Mouse (Mus musculus): ENCODE measurements around the gene Tigd4.
A peak's percentile ranks its signal among the peaks of the same experiment; 100 is the strongest.

Gene Tigd4

DNA sequence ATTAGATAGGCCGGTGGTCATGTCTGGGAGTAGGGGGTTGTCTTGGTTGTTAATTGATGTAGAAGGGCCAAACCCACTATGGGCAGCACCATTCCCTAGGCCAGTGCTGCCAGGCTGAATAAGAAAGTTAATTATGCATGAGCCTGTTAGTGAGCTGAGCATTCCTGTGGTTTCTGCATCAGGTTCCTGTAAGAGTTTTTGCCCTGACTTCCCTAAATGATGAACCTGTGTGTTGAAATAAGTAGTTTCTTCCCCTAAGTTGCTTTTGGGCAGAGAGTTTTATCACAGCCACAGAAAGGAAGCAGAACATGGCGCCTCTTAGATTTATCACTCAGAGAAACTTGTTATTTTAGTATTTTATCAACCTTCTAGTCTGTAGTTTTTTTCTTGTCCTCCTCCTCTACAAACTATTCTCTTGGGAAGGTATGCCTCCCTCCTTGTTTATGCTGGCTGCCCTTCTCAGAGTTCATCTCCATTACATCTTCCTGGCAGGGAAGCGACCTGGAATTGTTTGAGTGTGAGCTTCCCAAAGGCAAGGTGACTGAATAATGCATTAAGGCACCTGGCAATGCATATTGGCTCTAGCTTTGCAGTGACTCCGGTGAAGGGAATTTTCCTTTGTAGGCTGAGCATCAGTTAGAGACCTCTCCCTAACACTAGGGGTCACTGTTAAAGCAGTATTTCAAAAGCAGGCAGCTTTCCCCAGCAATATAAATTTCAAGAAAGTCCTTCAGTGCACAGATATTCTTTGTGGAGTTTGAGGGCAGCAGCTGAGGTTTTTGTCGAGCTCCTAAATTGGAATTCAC, 21.9 kb downstream of the Tigd4 start:
- DNase-seq: peak in 1 of 2 experiments; percentile 34

DNA sequence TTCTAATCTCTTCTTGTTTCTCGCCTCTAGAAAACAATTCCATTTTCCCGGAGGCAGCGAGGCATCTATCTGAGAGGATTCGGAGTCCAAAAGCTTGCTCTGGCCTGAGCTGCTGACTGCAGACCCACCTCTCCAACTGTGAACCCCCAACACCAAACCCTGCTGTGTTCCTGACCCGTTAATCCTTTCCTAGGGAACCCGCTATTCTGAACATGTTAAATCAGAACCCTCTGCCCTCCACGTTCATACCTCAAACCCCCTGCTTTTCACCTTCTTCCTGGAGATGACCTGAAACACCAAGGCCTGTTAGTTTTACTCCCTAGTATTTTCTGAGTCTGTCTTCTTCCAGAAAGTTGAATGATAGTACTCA, 22.5 kb downstream of the Tigd4 start:
- DNase-seq: no peak

DNA sequence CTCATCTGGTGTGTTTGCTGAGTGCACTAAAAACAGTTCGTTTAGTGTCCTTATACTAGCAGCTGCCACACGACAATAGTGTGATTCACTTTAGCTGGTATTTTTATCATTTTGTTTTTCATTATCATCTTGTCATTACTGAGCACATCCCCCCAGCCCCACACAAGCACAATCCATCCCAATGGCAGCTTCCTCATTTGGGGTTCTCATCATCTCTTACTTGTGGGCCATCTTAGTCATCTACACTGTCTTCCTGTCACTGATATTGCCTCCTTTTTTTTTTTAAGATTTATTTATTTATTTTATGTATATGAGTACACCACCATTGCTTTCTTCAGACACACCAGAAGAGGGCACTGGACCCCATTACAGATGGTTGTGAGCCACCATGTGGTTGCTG, 25.3 kb downstream of the Tigd4 start:
- DNase-seq: no peak

DNA sequence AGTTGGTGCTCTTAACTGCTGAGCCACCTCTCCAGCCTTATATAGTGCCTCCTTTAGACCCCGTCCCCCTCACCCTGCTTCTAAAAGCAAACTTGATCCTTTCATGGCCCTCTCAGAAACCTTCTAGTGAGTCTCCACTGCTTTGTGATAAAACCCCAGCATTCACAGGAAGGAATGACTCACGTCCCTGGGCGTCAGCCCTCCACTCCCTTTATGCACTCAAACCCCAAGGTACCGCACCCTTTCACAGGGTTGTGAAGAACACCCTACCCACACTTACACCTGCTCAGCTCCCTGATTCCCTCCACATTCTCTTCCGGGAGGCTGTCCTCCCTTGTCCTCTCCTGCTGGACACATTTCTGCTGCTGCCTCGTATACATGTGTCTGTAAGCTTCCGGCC, 25.7 kb downstream of the Tigd4 start:
- DNase-seq: no peak

DNA sequence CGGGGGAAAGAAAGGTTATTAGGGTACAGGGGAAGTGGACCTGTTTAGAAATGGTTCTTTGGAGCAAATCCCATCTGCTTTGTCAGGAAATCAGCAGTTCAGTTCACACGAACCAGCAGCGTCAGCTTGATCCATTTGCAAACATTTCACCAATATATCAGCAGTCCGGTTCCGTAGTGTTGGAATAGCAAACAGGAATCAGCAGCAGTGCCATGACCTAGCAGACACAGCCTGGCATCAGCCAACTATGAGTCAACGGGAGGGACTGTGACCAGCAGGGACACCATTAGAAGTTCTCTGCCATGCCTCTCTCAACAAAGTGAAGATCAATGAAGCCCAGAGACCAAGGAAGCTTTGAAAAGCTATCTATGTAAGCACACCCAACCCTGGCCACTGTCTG, 26.4 kb downstream of the Tigd4 start:
- DNase-seq: no peak

DNA sequence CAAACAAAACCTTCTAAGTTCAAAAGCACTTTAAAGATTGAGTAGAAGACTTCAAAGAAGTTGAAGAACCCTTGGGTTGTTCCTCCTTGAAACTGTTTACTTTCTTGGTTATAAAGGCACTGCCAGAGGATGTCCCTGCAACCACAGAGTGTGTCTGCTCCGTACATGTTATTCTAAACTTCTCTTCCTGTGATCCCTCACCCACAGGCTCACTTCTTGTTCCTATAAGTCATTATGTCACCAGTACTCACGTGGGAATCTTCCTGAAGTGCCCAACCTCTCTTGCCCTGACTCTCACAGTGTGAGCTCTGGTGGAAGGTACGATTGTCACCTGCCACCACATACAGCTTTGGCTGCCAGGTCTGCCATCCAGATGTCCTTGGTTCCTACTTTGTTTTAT, 28.7 kb downstream of the Tigd4 start:
- DNase-seq: peak in 1 of 2 experiments; percentile 37

DNA sequence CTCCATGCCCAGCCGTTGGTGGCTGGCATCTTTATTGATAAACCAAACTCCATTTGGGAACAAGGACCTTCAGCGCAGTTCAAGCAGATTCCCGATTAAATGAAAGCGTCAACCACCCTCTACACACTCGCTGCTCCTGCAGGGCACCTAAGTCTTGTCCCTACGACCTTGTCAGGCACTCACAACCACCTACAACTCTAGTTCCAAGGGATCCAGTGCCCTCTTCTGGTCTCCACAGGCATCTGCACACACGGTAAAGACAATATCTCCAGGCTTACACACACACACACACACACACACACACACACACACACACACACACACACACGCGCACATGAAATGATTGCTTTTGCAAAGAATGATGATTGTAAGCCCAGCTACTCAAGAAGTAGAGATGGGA, 38.2 kb downstream of the Tigd4 start:
- DNase-seq: no peak

DNA sequence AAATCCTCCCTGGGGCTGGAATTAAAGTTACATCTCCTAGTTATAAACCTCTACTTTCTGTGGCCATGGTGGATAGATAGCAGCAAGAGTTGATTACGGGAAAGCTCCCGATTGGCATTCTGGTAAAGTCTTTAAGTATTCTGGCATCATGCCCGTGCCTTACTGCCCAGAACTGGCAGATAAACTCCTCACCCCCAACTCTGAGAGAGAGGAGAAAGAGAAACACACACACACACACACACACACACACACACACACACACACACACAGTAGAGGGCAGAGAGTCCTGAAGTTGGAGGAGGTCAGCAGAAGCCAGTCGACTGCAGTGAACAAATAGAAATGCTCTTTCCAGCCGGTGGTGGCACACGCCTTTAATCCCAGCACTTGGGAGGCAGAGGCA, 43.7 kb downstream of the Tigd4 start:
- DNase-seq: no peak

DNA sequence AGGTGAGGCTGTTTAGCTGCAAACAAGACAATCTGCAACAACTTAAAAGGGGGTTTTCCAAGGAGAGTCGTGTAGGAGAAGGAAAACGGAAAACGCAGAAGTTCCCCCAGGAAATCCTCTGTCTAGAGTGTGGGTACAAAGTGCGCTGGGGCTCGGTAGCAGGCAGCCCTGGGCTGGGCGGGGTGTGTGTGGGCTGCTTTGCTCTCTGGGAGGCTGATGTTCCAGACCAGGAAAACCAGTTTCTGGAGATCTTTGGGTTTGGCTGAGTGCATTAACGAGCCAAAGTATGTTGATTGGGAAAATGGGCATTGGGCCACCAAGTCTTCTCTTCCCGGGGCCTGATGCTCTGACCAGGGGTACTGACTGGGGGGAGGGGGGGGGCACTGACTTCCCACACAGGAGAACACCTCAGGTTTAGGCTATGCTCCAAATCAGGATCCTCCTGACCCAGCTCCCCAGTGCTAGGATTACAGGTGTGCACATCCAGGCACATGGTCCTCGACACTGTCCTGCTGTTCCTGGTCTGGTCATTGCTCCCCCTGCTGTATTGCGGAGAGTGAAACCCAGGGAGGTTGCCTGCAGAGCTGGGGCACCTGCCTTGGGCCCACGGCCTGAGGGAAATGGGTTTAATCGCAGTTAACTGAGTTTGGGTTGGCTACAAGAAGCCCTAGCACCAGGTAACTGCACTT, 44.7 kb downstream of the Tigd4 start:
- no peak for DNase-seq

DNA sequence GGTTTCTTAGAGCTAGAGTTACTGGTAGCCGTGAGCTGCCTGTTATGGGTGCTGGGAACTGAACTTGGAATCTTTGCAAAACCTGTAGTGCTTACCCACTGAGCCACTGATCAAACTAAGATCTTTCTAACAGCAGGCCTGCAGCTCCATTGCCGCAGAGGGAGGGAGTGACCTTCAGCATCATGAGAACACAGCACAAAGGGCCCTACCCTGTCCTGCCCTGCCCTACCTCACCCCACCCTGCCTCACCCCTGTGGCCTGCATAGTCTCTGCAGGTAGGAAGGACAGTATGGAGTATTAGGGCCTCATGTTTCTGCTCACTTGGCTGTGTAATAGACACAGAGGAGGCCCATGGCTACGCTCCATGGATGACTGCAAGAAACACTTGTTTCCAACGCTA, 45.5 kb downstream of the Tigd4 start:
- DNase-seq: no peak

DNA sequence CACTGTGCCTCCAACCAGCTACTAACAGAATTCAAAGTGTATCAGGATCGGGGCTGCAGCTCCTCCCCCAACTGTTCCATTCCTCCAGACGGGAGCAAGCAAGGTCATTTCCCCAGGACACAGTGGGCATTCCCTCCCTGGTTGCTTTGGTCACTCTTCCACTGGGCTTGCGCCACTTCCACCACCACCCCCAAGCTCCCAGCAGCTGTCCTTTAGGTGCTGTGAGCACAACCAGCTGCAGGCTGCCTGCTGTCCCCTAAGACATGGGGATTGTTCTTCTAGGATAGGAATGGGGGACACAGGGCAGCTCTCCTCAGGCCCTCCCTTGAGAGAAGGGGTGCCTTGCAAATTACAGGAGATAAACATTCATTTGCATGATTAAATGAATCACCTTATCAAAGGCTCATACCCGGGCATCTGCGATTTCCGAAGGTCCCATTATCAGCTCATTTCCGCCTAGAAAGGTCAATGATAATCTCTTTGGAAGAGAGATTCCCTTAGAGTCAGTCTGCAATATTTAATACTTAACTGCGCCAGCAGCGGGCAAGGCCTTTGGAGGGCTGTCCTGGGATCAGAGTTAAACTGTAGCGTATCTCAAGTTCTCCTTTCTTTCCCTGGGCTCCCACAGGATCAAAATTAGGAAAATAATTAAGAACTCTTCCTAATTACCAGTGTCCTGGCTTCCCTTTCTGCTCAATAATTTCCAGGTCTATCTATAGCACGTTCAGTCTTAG, 46.6 kb downstream of the Tigd4 start:
- DNase-seq: peak; percentile 38 to 70

DNA sequence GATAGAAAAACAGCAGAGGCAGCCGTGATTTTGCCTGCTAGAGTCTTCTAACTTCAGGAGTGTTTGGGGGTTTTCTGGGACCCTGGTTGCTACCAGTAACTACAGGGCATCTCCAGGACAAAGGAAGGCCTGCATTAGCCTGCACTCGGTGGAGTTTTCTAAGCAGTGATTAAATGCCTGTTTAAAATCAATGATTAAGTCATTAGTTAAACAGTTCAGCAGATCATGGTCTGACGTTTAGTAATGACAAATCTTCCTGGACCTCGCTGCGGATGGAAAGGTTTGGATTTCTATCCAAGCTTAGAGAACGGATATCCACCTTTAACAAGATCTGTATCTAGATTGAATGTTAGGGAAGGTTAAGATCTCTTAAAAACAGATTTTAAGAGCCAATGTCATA, 47.2 kb downstream of the Tigd4 start:
- DNase-seq: no peak

DNA sequence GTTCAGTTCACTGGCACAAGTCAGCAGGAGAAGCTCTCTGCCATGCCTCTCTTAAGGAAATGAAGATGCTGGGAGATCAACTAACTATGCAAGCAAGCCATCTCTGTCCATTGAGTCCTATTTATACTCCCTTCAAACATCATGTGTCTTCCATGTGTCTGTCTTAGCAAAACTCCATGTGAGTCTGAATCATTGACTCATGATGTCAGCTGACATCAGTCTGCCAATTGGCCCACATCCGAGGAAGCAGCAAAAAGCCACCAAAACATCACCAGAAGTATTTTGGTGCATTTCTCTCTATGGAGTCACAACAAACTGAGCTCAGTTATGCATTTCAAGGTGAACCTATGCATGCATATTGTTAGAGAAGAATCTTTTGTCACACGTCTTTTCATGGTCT, 48.0 kb downstream of the Tigd4 start:
- no peak for DNase-seq

DNA sequence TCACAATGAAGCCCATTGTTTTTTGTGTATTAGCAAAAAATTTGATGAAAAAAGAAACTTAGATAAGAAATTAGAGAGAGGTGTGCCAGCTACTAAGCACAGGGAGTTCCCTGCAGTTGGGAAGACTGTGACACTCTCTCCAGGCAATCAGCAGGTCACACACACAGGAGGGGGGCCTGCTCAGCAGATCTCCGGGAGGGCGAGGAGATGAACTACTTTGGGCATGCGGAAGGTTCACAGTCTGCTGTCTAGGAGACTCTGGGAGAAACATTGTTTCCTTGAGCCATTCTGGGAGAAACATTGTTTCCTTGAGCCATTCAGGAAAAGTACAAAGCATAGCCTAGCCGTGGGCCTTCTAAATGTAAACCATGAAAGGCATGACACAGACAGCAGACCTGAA, 49.6 kb downstream of the Tigd4 start:
- DNase-seq: no peak

DNA sequence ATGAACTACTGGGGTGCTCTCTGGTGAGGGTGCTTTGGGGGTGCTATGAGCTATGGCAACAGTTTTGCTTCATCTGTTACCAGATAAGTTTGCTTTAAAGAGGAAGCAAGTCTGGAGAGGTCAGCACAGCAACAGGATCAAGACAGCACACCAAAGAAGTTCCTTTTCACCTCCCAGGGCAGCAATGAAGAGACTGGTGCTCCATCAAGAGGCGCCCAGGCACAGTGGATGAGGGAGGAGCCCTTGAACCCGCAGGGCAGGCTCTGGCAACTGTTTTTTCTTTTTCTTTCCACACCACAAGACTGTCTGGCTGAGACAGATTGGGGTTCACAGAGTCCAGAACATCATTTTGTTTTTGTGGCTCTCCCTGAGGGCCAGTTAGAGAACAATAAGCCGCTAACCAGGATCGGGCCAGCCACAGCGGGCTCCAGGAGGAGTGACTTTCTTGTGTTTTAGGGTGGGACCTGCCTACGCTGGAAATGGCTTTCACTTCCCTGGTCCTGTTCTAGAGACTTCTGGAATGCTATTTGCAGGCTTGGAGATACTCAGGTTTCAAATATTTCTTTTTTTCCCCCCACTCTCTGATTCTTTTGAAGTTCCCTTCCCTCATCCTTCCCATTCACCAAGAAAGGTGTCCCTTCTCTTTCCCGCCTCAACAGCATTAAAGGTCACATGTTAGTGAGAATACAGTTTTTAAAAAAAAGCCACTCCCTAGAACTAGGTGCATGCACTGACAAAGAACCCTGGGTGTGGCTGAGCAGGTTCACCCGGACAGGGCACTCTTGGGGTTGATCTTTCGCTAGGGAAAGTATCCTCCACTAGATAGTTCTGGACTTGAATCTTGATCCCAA, 52.0 kb downstream of the Tigd4 start:
- DNase-seq: no peak

DNA sequence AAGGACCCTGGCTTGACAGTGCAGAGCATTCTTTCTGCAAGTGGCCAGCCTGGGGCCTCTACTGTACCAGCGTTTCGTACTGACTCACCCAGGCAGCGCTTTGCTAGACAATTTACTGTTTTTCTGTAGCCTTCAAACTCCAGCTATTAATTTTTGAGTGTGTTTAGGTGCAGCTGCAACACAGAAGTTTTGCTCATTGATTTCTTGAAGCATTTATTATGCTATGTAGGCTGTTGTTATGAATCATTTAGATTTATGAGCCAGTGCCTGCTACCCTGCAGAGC, 52.6 kb downstream of the Tigd4 start:
- no peak for DNase-seq

DNA sequence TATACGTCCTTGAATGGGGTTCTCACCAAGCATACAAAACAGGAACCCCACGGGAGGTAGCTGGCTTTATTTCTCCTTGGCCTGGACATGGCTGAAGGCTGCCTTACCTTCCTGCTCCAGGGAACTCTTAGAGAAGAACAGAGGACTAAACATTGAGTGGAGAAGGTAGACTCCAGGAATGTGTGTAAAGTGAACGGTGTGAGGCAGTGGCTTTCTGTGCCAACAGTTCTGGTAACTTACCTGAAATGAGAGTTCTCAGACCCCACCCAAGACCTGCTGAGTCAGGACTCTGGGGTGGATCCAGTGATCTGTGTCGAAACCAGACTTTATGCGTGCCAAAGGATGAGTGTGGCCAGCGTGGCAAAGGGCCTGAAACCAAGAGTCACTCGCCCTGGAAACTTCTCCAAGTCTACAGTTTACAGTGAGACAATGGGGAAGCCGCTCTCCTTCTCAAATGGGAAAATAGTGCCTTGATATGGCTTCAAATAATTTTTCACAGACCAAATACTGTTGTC, 53.0 kb downstream of the Tigd4 start:
- DNase-seq: no peak
